Mouse (Mus musculus) hindbrain, postnatal 0 days (tissue): ENCODE measurements around the gene Cpeb1. TPM values are rescaled to one million over a fixed set of nuclear protein-coding genes. Genes with fewer than 3 reads are reported as not detected.

Experiments used
- ATAC-seq: fragments of 200-750 bp; cut with Nextera tagmentation; 2 replicates; pipeline ENCODE4 v1.8.0; 2017; ENCODE audit warnings: mild to moderate bottlenecking, moderate TSS enrichment, moderate library complexity
- DNase-seq: peaks from one replicate; pipeline ENCODE4 v3.0.0-alpha.2; 2015; ENCODE audit warnings: low spot score
- H3K27ac ChIP-seq: fragments of 300-500 bp; sonication (generic); 2 replicates; pipeline ENCODE4 v1.5.1; 2014; ENCODE audit warnings: mild to moderate bottlenecking
- H3K27me3 ChIP-seq: fragments of 300-500 bp; sonication (generic); 2 replicates; pipeline ENCODE4 v1.6.1; 2014; ENCODE audit warnings: low read length, mixed read lengths; ENCODE audit not compliant: insufficient read depth
- H3K36me3 ChIP-seq: fragments of 300-500 bp; sonication (generic); 2 replicates; pipeline ENCODE4 v1.6.1; 2014; ENCODE audit warnings: low read length, mixed read lengths; ENCODE audit not compliant: insufficient read depth
- H3K4me1 ChIP-seq: fragments of 300-500 bp; sonication (generic); 2 replicates; pipeline ENCODE4 v1.6.1; 2014; ENCODE audit warnings: antibody characterized with exemption, low read length, mixed read lengths; ENCODE audit not compliant: insufficient read depth
- H3K4me2 ChIP-seq: fragments of 300-500 bp; sonication (generic); 2 replicates; pipeline ENCODE4 v1.6.1; 2014; ENCODE audit warnings: low read depth, mild to moderate bottlenecking, low read length, moderate library complexity, mixed read lengths
- H3K4me3 ChIP-seq: fragments of 300-500 bp; sonication (generic); 2 replicates; pipeline ENCODE4 v1.5.1; 2014; ENCODE audit warnings: low read length
- H3K9ac ChIP-seq: fragments of 300-500 bp; sonication (generic); replicated peaks from 2 replicates; pipeline ENCODE4 v1.6.1; 2014; ENCODE audit warnings: mild to moderate bottlenecking, low read length, moderate library complexity, mixed read lengths
- H3K9me3 ChIP-seq: fragments of 300-500 bp; sonication (generic); 2 replicates; pipeline ENCODE4 v1.6.1; 2016; ENCODE audit warnings: low read length, mixed read lengths
- CTCF ChIP-seq: IDR thresholded peaks from 2 replicates; pipeline ENCODE4 v1.5.1; 2016; ENCODE audit warnings: antibody characterized with exemption, control low read depth, low read depth
- WGBS: fragments of 180-500 bp; shearing (Covaris S2); extraction: QIAGEN DNeasy Blood & Tissue Kit; methylation state at CpG from one replicate; pipeline ENCODE4 v1.1.7; 2014; 5-methylcytosine and 5-hydroxymethylcytosine counted together
- polyA plus RNA-seq: library from polyadenylated mRNA; unstranded; fragments of >200 nt; fragmentation: Nextera tagmentation; extraction: Ambion mirVana; gene quantifications from 2 replicates; pipeline ENCODE4 v1.2.1, GENCODE M21; 2015
- total RNA-seq: library from RNA; depleted of rRNA; stranded (reverse); fragments of >200 nt; gene quantifications from 2 replicates; pipeline ENCODE4 v1.2.3, GENCODE M21; 2014

Gene Cpeb1
- total and polyA plus RNA-seq, 2 experiments from 2014 or later = 7.7 to 8.7 TPM

DNA sequence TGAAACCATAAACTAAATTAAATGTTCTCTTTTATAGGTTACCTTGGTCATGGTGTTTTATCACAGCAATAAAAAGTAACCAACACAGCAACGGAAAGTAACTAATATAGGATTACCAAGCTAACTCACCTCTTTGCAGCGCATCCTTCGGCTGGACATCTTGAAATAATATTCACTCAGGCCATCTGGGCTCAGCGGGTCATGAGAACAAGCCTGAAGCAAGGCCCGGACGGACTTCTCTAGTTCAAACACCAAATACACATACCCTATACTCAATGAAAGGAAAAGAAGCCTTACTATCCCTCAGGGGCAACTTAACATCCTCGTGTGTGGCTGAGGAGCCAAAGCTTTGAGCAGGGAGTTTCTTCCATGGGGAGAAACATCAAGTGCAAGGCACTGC is 99.5 kb downstream of the Cpeb1 start:
- no peak for TF ChIP-seq CTCF
- Histone ChIP-seq H3K27ac (no peak overlapping the region), H3K4me1 (no peaks in the 10 kb centered on the region), H3K4me3 (no peak overlapping the region), H3K9ac (no peak overlapping the region), H3K36me3 (no peaks in the 10 kb centered on the region), H3K27me3 (no peaks in the 10 kb centered on the region), H3K9me3 (no peaks in the 10 kb centered on the region), H3K4me2 (no peak overlapping the region)
- ATAC-seq (no peak), DNase-seq (no peak)
- 86% methylated on average over 7 of the region's 7 CpGs for WGBS

- no peak overlapping the region for H3K9ac ChIP-seq
- no peaks in the 10 kb centered on the region for H3K27me3 ChIP-seq
- WGBS = 76% methylated on average over 4 of the region's 4 CpGs
- no peaks in the 10 kb centered on the region for H3K9me3 ChIP-seq
- DNase-seq (no peak), ATAC-seq (no peak)
- no peak for TF ChIP-seq CTCF
- no peak overlapping the region for H3K27ac ChIP-seq
- no peaks in the 10 kb centered on the region for H3K36me3 ChIP-seq
- no peak overlapping the region for H3K4me2 ChIP-seq
- no peak overlapping the region for H3K4me3 ChIP-seq
- H3K4me1 ChIP-seq = no peaks in the 10 kb centered on the region
These were observed 103.4 kb downstream of the Cpeb1 start for GRCm38 (mm10) chr7:81351826-81352225.

- H3K27ac ChIP-seq = no peak overlapping the region
- WGBS = 55% methylated on average over 7 of the region's 7 CpGs
- H3K36me3 ChIP-seq = peaks cover 2% of the 10 kb centered on the region; the same call in 1 of the 2 replicates
- H3K4me2 ChIP-seq = no peak overlapping the region
- DNase-seq (no peak), ATAC-seq (no peak)
- no peak for TF ChIP-seq CTCF
- H3K9ac ChIP-seq = no peak overlapping the region
- H3K27me3 ChIP-seq = no peaks in the 10 kb centered on the region
- peaks cover 7% of the 10 kb centered on the region for H3K4me1 ChIP-seq
- H3K4me3 ChIP-seq = no peak overlapping the region
- no peaks in the 10 kb centered on the region for H3K9me3 ChIP-seq
These were observed 107.1 kb downstream of the Cpeb1 start for GRCm38 (mm10) chr7:81348206-81348605.

DNA sequence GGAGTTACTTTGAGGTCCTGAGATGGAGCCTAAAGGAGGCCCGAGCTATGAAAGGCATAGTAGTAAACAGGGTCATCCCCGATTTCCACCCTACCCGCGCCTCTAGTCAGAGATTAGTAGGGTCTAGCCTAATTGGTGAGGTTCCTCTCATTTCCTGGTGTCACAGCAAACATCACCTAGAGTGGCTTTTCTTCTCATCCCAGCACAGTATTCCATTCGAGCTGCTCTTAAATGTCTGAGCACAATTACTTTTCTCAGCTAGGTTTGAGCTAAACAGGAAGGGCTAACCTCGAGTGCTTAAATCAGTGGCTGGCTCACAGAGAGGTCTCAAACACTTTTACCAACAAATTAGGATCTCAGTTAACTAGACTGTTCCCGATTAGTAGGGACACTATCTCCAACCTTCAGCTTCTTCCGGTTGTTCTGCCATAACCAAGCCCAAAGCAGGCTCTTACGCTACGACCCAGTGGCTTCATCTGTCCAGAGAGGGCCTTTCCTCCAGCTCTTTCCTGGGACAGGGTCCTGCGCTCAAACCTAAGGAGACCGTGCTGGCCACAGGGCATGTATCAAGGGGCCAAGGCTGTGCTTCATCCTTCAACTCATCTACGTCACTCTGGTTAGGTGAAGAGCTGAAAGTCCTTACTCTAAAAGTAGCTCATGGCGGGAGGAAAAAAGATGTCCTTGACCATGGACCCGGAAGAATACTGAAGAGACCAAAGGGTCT is 109.7 kb downstream of the Cpeb1 start:
- ATAC-seq = no peak
- no peak for DNase-seq

DNA sequence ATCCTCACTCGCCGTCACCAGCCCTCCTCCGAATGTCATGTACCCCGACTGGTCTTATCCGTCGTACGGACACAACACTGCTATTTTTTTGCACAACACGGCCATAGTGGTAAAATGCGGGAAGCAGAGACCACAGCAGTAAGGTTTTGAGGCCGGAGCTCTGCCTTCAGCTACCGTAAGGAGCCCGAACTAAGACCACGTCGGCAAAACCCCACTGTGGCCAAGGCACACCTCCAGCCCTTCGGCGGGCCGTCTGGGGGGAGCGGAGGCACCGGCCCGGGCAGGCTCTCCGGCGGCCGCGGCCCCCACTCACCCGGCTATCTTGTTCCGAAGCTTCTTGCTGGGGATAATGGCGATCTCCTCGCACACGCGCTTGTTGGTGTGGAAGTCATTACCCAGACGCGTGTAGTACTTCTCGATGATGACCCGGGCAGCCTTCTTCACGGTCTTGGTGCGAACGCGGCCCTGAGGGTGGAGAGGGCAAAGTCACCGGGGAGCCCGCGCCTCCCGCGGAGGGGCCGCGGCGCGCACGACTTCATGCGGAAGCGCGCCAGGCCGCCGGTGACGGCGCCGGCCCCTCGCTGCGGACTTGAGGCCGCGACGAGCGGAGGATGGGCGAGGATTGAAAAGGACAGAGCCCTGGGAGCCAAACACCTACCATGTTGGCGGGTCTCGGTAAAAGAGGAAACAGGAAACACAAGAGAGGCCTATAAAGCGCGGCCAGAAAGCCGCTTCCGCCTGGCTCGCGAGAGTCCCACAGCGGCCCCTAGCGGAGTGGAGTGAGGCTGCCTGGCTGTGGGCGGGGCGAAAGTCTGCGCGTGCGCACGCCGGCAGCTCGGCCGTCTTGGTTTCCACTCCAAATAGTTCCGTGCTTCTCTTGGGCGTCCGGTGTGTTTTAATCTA is 110.5 kb downstream of the Cpeb1 start, which contains the start of gene Rps17:
Gene Rps17, minus strand, starts transcription at position 711 of the 903 bp plus-strand sequence.
- peak; percentile 96 for DNase-seq
- no peaks in the 10 kb centered on the region for H3K27me3 ChIP-seq
- peaks cover 12% of the 10 kb centered on the region; the same call in 1 of the 2 replicates for H3K36me3 ChIP-seq
- under 1% methylated on average over 82 of the region's 85 CpGs for WGBS
- peaks cover 12% of the 10 kb centered on the region for H3K4me1 ChIP-seq
- H3K4me3 ChIP-seq = peak within 1 kb of the TSS; percentile 67
- peak; percentile 94 for ATAC-seq
- no peaks in the 10 kb centered on the region for H3K9me3 ChIP-seq
- peak within 1 kb of the TSS; percentile 80 for H3K27ac ChIP-seq
- H3K4me2 ChIP-seq = peak within 1 kb of the TSS; percentile 75
- TF ChIP-seq CTCF = peak; percentile 93
- peak within 1 kb of the TSS; percentile 95 for H3K9ac ChIP-seq

More for the DNA sequence above, 109.7 kb downstream of the Cpeb1 start:
- Histone ChIP-seq H3K9me3 (no peaks in the 10 kb centered on the region), H3K4me3 (peak overlapping the region; percentile 67), H3K27me3 (no peaks in the 10 kb centered on the region), H3K4me2 (peak overlapping the region; percentile 59), H3K4me1 (peaks cover 12% of the 10 kb centered on the region), H3K27ac (peak overlapping the region; percentile 80), H3K9ac (peak overlapping the region; percentile 95), H3K36me3 (peaks cover 8% of the 10 kb centered on the region; the same call in 1 of the 2 replicates)
- TF ChIP-seq CTCF = no peak
- WGBS = 61% methylated on average over 15 of the region's 15 CpGs

GRCm38 (mm10) chr7:81343831-81344230 is 111.4 kb downstream of the Cpeb1 start:
- Histone ChIP-seq H3K9ac (peak overlapping the region; percentile 95), H3K4me3 (peak overlapping the region; percentile 67), H3K4me1 (peaks cover 12% of the 10 kb centered on the region), H3K4me2 (peak overlapping the region; percentile 75), H3K9me3 (no peaks in the 10 kb centered on the region), H3K36me3 (peaks cover 12% of the 10 kb centered on the region; the same call in 1 of the 2 replicates), H3K27me3 (no peaks in the 10 kb centered on the region), H3K27ac (peak overlapping the region; percentile 80; the same call in 1 of the 2 replicates)
- 13% methylated on average over 10 of the region's 10 CpGs for WGBS
- DNase-seq = no peak
- no peak for TF ChIP-seq CTCF
- no peak for ATAC-seq
